Mouse (Mus musculus) hindbrain, embryonic 14.5 days (tissue): Measurements from ENCODE around the gene Elmo2. TPM values are rescaled to one million over a fixed set of nuclear protein-coding genes. Genes with fewer than 3 reads are reported as not detected.

ENCODE experiments used
- ATAC-seq: fragments of 200-750 bp; cut with Nextera tagmentation; 2 replicates; pipeline ENCODE4 v1.8.0; 2017; ENCODE audit warnings: moderate number of reproducible peaks, mild to moderate bottlenecking, moderate TSS enrichment, moderate library complexity; ENCODE audit not compliant: low FRiP score
- DNase-seq: peaks from one replicate; pipeline ENCODE4 v3.0.0-alpha.2; 2015; ENCODE audit warnings: low spot score
- H3K27ac ChIP-seq: fragments of 300-500 bp; sonication (generic); 2 replicates; pipeline ENCODE4 v1.5.1; 2014; ENCODE audit warnings: mild to moderate bottlenecking, moderate library complexity
- H3K27me3 ChIP-seq: fragments of 300-500 bp; sonication (generic); 2 replicates; pipeline ENCODE4 v1.6.1; 2014; ENCODE audit warnings: mild to moderate bottlenecking, low read length, mixed read lengths; ENCODE audit not compliant: control insufficient read depth, insufficient read depth
- H3K36me3 ChIP-seq: fragments of 300-500 bp; sonication (generic); replicated peaks from 2 replicates; pipeline ENCODE4 v1.6.1; 2014; ENCODE audit not compliant: control insufficient read depth, insufficient read depth
- H3K4me1 ChIP-seq: fragments of 300-500 bp; sonication (generic); replicated peaks from 2 replicates; pipeline ENCODE4 v1.6.1; 2014; ENCODE audit warnings: antibody characterized with exemption, low read length, mixed read lengths; ENCODE audit not compliant: control insufficient read depth, insufficient read depth
- H3K4me2 ChIP-seq: fragments of 300-500 bp; sonication (generic); replicated peaks from 2 replicates; pipeline ENCODE4 v1.6.1; 2014; ENCODE audit warnings: mild to moderate bottlenecking, moderate library complexity
- H3K4me3 ChIP-seq: fragments of 300-500 bp; sonication (generic); replicated peaks from 2 replicates; pipeline ENCODE4 v1.5.1; 2014; ENCODE audit warnings: mild to moderate bottlenecking, low read length
- H3K9ac ChIP-seq: fragments of 300-500 bp; sonication (generic); 2 replicates; pipeline ENCODE4 v1.6.1; 2014
- H3K9me3 ChIP-seq: fragments of 300-500 bp; sonication (generic); 2 replicates; pipeline ENCODE4 v1.6.1; 2016; ENCODE audit warnings: low read length; ENCODE audit not compliant: control insufficient read depth
- WGBS: fragments of 180-500 bp; shearing (Covaris S2); extraction: QIAGEN DNeasy Blood & Tissue Kit; methylation state at CpG from one replicate; pipeline ENCODE4 v1.1.7; 2014; 5-methylcytosine and 5-hydroxymethylcytosine counted together
- polyA plus RNA-seq: library from polyadenylated mRNA; unstranded; fragments of >200 nt; fragmentation: Nextera tagmentation; extraction: Ambion mirVana; gene quantifications from 2 replicates; pipeline ENCODE4 v1.2.1, GENCODE M21; 2014

Elmo2 gene
- polyA plus RNA-seq, 1 experiment from 2014 or later = 99.7 TPM

DNA sequence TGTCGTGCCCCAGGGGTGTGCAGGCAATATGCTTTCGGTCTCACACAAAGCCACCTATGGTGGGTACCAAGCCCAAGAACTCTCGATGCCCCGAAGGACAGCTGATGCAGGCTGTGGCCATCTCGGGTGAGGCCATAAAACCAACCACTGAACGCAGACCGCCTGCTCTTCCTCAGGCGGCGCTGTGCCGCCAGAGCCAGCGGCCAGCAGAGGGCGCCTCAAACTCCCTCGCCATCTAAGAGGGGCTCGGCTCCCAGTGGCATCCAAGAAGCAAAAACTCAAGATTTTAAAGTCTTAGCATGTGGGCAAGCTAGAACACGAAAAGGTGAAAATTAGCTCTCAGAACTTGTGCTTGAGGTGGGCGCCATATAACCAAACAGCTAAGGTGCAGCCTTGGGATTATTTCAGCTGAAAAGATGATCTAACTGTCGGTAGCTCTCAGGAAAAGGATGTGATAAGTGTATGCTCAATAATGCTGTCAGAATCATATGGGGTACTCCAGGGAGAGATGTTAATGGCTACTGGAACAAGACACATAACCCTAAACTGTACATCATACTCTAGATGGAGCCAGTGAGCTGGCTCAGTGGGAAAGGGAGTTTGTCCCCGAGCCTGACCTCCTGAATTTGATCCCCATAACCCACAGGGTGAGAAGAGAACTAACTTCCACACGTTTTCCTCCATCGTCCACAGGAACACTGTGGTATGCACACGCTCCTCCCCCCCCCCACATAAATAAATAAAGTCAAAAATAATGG, 38.2 kb upstream of the Elmo2 start:
- no peak for ATAC-seq
- no peak overlapping the region for H3K9ac ChIP-seq
- H3K36me3 ChIP-seq = peaks cover 2% of the 10 kb centered on the region; the same call in 1 of the 2 replicates
- 15% methylated on average over 21 of the region's 21 CpGs for WGBS
- H3K4me3 ChIP-seq = no peak overlapping the region
- H3K4me1 ChIP-seq = peaks cover 17% of the 10 kb centered on the region
- H3K27ac ChIP-seq = no peak overlapping the region
- DNase-seq = peak; percentile 79
- H3K27me3 ChIP-seq = no peaks in the 10 kb centered on the region
- H3K9me3 ChIP-seq = no peaks in the 10 kb centered on the region
- H3K4me2 ChIP-seq = peak overlapping the region; percentile 29; the same call in 1 of the 2 replicates

- H3K4me3 ChIP-seq = no peak overlapping the region
- H3K9ac ChIP-seq = no peak overlapping the region
- peaks cover 12% of the 10 kb centered on the region for H3K4me1 ChIP-seq
- H3K4me2 ChIP-seq = no peak overlapping the region
- H3K9me3 ChIP-seq = no peaks in the 10 kb centered on the region
- peaks cover 6% of the 10 kb centered on the region; the same call in 1 of the 2 replicates for H3K36me3 ChIP-seq
- 87% methylated on average over 6 of the region's 6 CpGs for WGBS
- no peaks in the 10 kb centered on the region for H3K27me3 ChIP-seq
- no peak overlapping the region for H3K27ac ChIP-seq
- DNase-seq (no peak), ATAC-seq (no peak)
Measured at GRCm38 (mm10) chr2:165363282-165363681, 37.0 kb upstream of the Elmo2 start.

DNA sequence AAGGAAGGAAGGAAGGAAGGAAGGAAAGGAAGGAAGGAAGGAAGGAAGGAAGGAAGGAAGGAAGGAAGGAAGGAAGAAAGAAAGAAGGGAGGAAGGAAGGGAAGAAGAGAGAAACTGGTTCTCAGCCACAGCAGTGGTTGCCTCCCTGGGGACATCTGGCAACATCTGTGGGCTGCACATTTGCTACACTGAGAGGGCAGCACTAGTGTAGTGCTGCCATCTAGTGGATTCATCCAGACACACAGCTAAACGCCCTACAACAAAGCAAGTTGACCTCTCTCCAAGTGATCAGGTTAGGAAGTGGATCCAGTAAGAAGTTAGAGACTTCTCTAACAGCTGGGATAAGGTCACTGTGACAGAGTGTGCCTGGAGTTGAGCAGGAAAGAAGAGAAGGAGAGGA, 34.6 kb upstream of the Elmo2 start:
- H3K4me2 ChIP-seq = no peak overlapping the region
- peak; percentile 78; the same call in 1 of the 2 replicates for ATAC-seq
- peak; percentile 88 for DNase-seq
- 0% methylated on average over 1 of the region's 1 CpGs for WGBS
- H3K27me3 ChIP-seq = no peaks in the 10 kb centered on the region
- H3K4me1 ChIP-seq = 0 out of 2 replicates have a peak, but pooled peaks cover 3% of the 10 kb centered on the region
- H3K36me3 ChIP-seq = peaks cover 6% of the 10 kb centered on the region; the same call in 1 of the 2 replicates
- no peak overlapping the region for H3K27ac ChIP-seq
- no peak overlapping the region for H3K4me3 ChIP-seq
- H3K9ac ChIP-seq = no peak overlapping the region
- H3K9me3 ChIP-seq = no peaks in the 10 kb centered on the region

DNA sequence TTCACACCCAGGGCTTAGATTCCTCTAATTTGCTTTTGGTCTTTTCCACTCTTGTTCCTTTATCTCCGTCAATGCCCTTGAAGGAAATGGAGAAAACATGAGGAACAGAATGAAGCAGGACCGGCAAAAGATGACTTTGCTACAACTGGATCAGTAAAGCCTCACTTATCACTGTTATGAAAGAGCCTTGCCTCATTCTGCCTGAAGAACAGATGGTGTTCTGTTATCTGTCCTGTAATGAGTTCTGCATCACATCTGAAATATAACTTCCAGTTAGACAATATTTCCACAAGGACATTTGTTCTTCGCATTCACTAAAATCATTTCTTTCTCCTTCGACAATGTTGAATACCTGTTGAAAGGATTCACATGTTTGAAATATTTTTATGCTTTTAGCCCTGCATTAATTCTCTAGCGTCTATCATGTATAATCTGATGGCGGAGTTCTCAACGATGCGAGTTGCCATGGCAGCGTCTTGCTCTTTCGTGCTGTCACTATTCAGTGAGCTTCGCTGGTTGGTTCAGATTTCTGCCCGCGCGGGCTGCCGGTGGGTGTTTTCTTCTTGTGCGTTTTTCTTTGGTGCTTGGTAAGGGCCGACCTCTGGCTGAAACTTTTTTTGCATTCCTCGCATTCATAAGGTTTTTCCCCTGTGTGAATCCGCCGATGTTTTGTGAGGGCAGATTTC, 25.7 kb upstream of the Elmo2 start:
- Histone ChIP-seq H3K36me3 (peaks cover 18% of the 10 kb centered on the region), H3K27ac (no peak overlapping the region), H3K9me3 (peaks cover 23% of the 10 kb centered on the region), H3K4me3 (no peak overlapping the region), H3K27me3 (no peaks in the 10 kb centered on the region), H3K4me1 (0 out of 2 replicates have a peak, but pooled peaks cover 3% of the 10 kb centered on the region), H3K4me2 (no peak overlapping the region), H3K9ac (no peak overlapping the region)
- ATAC-seq (no peak), DNase-seq (no peak)
- 91% methylated on average over 20 of the region's 20 CpGs for WGBS

GRCm38 (mm10) chr2:165349466-165349865, 23.2 kb upstream of the Elmo2 start:
- no peak overlapping the region for H3K9ac ChIP-seq
- H3K36me3 ChIP-seq = peaks cover 18% of the 10 kb centered on the region
- 0 out of 2 replicates have a peak, but pooled peaks cover 3% of the 10 kb centered on the region for H3K4me1 ChIP-seq
- H3K27ac ChIP-seq = no peak overlapping the region
- peak; percentile 73 for ATAC-seq
- no peak overlapping the region for H3K4me2 ChIP-seq
- H3K27me3 ChIP-seq = no peaks in the 10 kb centered on the region
- peak; percentile 82 for DNase-seq
- 17% methylated on average over 8 of the region's 8 CpGs for WGBS
- no peak overlapping the region for H3K4me3 ChIP-seq
- H3K9me3 ChIP-seq = peaks cover 23% of the 10 kb centered on the region

DNA sequence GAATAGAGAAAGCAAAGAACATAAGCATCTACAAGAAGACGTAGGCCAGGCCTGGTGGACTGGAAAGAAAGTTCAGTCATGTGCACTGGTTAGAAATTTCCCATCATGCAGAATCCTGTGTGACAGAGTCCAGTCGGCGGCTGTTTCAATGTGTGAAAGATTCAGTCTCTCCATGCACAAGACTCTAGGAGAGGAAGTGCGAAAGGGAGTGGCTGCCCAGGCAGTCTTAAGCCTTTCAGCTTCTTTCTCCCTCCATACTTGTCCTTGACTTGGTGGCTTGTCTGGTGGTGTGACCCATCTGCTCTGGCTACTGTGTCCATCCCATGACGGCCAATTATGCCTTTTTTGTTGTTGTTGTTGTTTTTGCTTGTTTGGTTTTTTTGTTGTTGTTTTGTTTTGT, 19.9 kb upstream of the Elmo2 start:
- H3K9ac ChIP-seq = no peak overlapping the region
- no peaks in the 10 kb centered on the region for H3K27me3 ChIP-seq
- 0 out of 2 replicates have a peak, but pooled peaks cover 3% of the 10 kb centered on the region for H3K4me1 ChIP-seq
- H3K27ac ChIP-seq = no peak overlapping the region
- no peaks in the 10 kb centered on the region for H3K9me3 ChIP-seq
- WGBS = 96% methylated on average over 5 of the region's 5 CpGs
- no peak overlapping the region for H3K4me3 ChIP-seq
- H3K4me2 ChIP-seq = no peak overlapping the region
- H3K36me3 ChIP-seq = no peaks in the 10 kb centered on the region
- ATAC-seq (no peak), DNase-seq (no peak)

- Histone ChIP-seq H3K9ac (no peak overlapping the region), H3K4me3 (no peak overlapping the region), H3K36me3 (no peaks in the 10 kb centered on the region), H3K9me3 (no peaks in the 10 kb centered on the region), H3K27me3 (no peaks in the 10 kb centered on the region), H3K4me2 (no peak overlapping the region), H3K27ac (no peak overlapping the region), H3K4me1 (no peaks in the 10 kb centered on the region)
- ATAC-seq = no peak
- DNase-seq = no peak
- 18% methylated on average over 3 of the region's 3 CpGs for WGBS
Measured at GRCm38 (mm10) chr2:165337191-165337590, 10.9 kb upstream of the Elmo2 start.

GRCm38 (mm10) chr2:165332610-165333210, 6.4 kb upstream of the Elmo2 start:
- no peak overlapping the region for H3K27ac ChIP-seq
- H3K9me3 ChIP-seq = 0 out of 2 replicates have a peak, but pooled peaks cover 4% of the 10 kb centered on the region
- H3K4me2 ChIP-seq = no peak overlapping the region
- H3K27me3 ChIP-seq = no peaks in the 10 kb centered on the region
- 54% methylated on average over 14 of the region's 14 CpGs for WGBS
- no peaks in the 10 kb centered on the region for H3K36me3 ChIP-seq
- ATAC-seq = no peak
- H3K4me1 ChIP-seq = peaks cover 5% of the 10 kb centered on the region; the same call in 1 of the 2 replicates
- no peak for DNase-seq
- H3K4me3 ChIP-seq = no peak overlapping the region
- no peak overlapping the region for H3K9ac ChIP-seq

DNA sequence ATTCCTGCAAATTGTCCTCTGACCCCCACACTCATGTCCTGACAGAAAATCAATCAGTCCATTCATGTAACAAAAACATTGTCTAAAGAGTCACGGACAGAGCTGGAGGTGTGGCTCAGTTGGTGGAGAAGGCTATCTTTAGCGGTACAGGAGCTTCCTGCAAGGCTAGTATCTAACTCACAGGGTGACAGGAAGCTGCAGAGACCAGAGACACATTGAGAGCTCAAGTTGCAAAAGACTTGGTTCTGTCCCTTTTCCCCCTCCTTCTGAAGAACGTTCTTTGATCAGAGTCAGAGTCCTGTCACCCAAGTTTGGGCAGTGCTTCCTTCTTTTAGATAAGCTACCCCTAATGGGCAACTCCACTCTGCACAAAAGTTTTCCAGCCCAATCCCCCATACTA, 3.4 kb upstream of the Elmo2 start:
- DNase-seq = no peak
- Histone ChIP-seq H3K4me1 (peaks cover 22% of the 10 kb centered on the region), H3K27ac (no peak overlapping the region), H3K27me3 (no peaks in the 10 kb centered on the region), H3K9ac (no peak overlapping the region), H3K4me3 (no peak overlapping the region), H3K36me3 (no peaks in the 10 kb centered on the region), H3K9me3 (0 out of 2 replicates have a peak, but pooled peaks cover 4% of the 10 kb centered on the region), H3K4me2 (no peak overlapping the region)
- ATAC-seq = no peak
- 51% methylated on average over 3 of the region's 3 CpGs for WGBS
